Mouse (Mus musculus) monocyte, adult 2 months (primary cell): ENCODE results near the gene Psme2b.
"Not testable (repeated sequence)": the region's sequence is repeated elsewhere in the genome, so short reads cannot be mapped to it uniquely, and the experiment has no call there.

Experiments used
- DNase-seq, 2 experiments: peaks; one replicate each; pipeline ENCODE4 v3.0.0; 2022; ENCODE audit warnings: low spot score in 2 of 2, low read depth in 1 of 2

Psme2b gene

GRCm38 (mm10) chr11:48901567-48901930 lies 44.4 kb downstream of the Psme2b start:
- not testable (repeated sequence) for DNase-seq

- DNase-seq = peak; percentile 8 to 28
These were observed 45.1 kb downstream of the Psme2b start for GRCm38 (mm10) chr11:48900654-48901566.

GRCm38 (mm10) chr11:48898812-48899431 lies 47.1 kb downstream of the Psme2b start:
- DNase-seq = no peak
